Mouse (Mus musculus) hindbrain, embryonic 10.5 days (tissue): ENCODE results near the gene Prtn3. TPM values are rescaled to one million over a fixed set of nuclear protein-coding genes. Genes with fewer than 3 reads are reported as not detected.
"Not testable (repeated sequence)": the region's sequence is repeated elsewhere in the genome, so short reads cannot be mapped to it uniquely, and the experiment has no call there.

Experiments
- DNase-seq: peaks from one replicate; pipeline ENCODE4 v3.0.0-alpha.2; 2017; ENCODE audit warnings: low spot score
- H3K27ac ChIP-seq: fragments of 300-500 bp; sonication (generic); 2 replicates; pipeline ENCODE4 v1.5.1; 2016; ENCODE audit warnings: mild to moderate bottlenecking, moderate library complexity
- H3K27me3 ChIP-seq: fragments of 300-500 bp; sonication (generic); 2 replicates; pipeline ENCODE4 v1.6.1; 2016; ENCODE audit warnings: mild to moderate bottlenecking; ENCODE audit not compliant: poor library complexity, insufficient read depth, severe bottlenecking
- H3K36me3 ChIP-seq: fragments of 300-500 bp; sonication (generic); 2 replicates; pipeline ENCODE4 v1.6.1; 2016; ENCODE audit warnings: mild to moderate bottlenecking, moderate library complexity
- H3K4me1 ChIP-seq: fragments of 300-500 bp; sonication (generic); replicated peaks from 2 replicates; pipeline ENCODE4 v1.6.1; 2016; ENCODE audit warnings: mild to moderate bottlenecking
- H3K4me3 ChIP-seq: fragments of 300-500 bp; sonication (generic); 2 replicates; pipeline ENCODE4 v1.5.1; 2016; ENCODE audit warnings: mild to moderate bottlenecking, moderate library complexity
- H3K9me3 ChIP-seq: fragments of 300-500 bp; sonication (generic); 2 replicates; pipeline ENCODE4 v1.6.1; 2016; ENCODE audit warnings: mild to moderate bottlenecking, moderate library complexity
- WGBS: fragments of 180-500 bp; shearing (Covaris S2); methylation state at CpG from one replicate; pipeline ENCODE4 v1.1.7; 2016; 5-methylcytosine and 5-hydroxymethylcytosine counted together
- polyA plus RNA-seq: library from polyadenylated mRNA; unstranded; fragments of >200 nt; fragmentation: Nextera tagmentation; extraction: Ambion mirVana; gene quantifications from 2 replicates; pipeline ENCODE4 v1.2.1, GENCODE M21; 2016

Prtn3 gene
- polyA plus RNA-seq, 1 experiment from 2014 or later = 15.1 TPM

DNA sequence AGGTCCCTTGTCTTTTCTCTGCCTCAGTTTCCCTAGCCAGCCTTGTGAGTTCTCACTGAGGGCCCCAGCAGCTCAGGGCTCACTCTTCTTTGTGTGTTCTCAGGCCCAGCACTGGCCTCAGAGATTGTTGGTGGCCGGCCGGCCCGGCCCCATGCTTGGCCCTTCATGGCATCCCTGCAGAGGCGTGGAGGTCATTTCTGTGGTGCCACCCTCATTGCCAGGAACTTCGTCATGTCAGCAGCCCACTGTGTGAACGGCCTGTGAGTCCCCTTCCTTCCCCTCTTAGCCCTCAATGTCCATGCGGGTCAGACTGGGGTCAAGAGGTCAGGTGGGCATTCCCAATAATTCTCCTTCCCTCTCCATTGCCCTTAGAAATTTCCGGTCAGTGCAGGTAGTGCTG is 12.3 kb downstream of the Prtn3 start:
- H3K36me3 ChIP-seq = no peaks in the 10 kb centered on the region
- H3K9me3 ChIP-seq = no peaks in the 10 kb centered on the region
- DNase-seq = no peak
- WGBS = 76% methylated on average over 8 of the region's 8 CpGs
- peaks cover 29% of the 10 kb centered on the region for H3K4me1 ChIP-seq
- 0 out of 2 replicates have a peak overlapping the region, but pooled peaks have one; percentile 18 for H3K27ac ChIP-seq
- H3K4me3 ChIP-seq = no peak overlapping the region
- H3K27me3 ChIP-seq = peaks cover 56% of the 10 kb centered on the region

DNA sequence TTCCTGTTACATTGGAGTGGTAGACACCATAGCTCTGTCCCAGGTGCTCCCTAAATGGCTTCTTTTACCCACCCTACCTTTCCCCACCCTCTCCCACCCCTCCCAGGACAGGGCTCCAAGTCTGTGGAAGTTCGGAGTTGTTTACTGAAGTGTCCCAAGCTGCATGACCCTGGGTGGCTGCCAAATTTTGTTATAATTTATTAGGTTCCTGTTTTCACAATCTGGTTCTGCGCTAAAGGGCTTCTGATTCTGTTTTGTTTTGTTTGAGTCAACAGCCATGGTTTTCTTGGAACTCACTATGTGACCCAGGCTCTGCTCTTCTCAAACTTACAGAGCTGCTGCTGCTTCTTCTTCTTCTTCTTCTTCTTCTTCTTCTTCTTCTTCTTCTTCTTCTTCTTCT is 15.1 kb downstream of the Prtn3 start:
- WGBS = 93% methylated on average over 2 of the region's 2 CpGs
- 0 out of 2 replicates have a peak, but pooled peaks cover 9% of the 10 kb centered on the region for H3K4me1 ChIP-seq
- no peak overlapping the region for H3K4me3 ChIP-seq
- no peak for DNase-seq
- H3K27ac ChIP-seq = no peak overlapping the region
- H3K36me3 ChIP-seq = peaks cover 5% of the 10 kb centered on the region
- H3K9me3 ChIP-seq = no peaks in the 10 kb centered on the region
- H3K27me3 ChIP-seq = peaks cover 45% of the 10 kb centered on the region

DNA sequence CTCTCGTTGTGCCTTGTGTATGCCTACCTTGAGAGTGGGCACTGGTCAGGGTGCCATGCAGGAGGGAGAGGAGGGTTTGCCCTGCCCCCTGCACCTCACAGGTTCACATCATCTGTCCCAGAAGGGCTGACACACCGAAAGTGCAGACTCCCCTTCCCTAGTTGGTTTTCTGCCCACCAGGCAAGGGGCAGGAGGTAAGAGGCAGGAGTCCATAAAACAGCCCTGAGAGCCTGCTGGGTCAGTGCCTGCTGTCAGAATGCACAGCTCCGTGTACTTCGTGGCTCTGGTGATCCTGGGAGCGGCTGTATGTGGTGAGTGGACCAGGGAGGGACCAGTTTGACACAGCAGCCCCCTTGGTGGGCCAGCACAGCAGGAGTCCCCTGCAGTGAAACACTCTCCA is 16.4 kb downstream of the Prtn3 start, which contains the start of gene Cfd:
Cfd (plus strand) TSS at position 184 of the 400 bp plus-strand sequence.
- Histone ChIP-seq H3K27me3 (peaks cover 49% of the 10 kb centered on the region), H3K4me1 (0 out of 2 replicates have a peak, but pooled peaks cover 9% of the 10 kb centered on the region), H3K27ac (peak within 1 kb of the TSS; percentile 6; the same call in 1 of the 2 replicates), H3K4me3 (no peak within 1 kb of the TSS), H3K9me3 (no peaks in the 10 kb centered on the region), H3K36me3 (peaks cover 15% of the 10 kb centered on the region)
- 45% methylated on average over 5 of the region's 5 CpGs for WGBS
- no peak for DNase-seq

DNA sequence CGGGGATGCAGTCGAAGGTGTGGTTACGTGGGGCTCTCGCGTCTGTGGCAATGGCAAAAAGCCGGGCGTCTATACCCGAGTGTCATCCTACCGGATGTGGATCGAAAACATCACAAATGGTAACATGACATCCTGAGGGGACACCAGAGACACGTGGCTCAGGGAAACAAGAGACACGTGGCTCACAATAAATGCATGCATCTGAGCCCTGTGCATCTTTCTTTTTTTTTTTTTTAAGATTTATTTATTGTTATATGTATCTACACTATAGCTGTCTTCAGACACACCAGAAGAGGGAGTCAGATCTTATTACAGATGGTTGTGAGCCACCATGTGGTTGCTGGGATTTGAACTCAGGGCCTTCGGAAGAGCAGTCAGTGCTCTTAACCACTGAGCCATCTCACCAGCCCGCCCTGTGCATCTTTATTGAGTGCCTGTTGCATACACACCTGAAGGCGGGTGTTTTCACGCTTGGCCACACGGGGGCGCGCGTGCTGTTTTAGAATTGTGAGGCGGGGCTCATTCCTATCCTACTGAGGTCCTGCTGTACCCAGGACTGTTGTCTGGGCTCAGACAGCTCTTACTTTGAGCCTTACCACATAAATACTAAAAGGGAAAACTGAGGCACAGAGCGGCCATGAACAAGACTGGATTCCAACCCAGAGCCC is 18.3 kb downstream of the Prtn3 start:
- DNase-seq = peak; percentile 85
- H3K4me1 ChIP-seq = peaks cover 18% of the 10 kb centered on the region
- WGBS = 44% methylated on average over 22 of the region's 22 CpGs
- not testable (repeated sequence) for H3K27ac ChIP-seq, H3K9me3 ChIP-seq, H3K4me3 ChIP-seq
- H3K36me3 ChIP-seq = peaks cover 35% of the 10 kb centered on the region
- peaks cover 65% of the 10 kb centered on the region for H3K27me3 ChIP-seq

DNA sequence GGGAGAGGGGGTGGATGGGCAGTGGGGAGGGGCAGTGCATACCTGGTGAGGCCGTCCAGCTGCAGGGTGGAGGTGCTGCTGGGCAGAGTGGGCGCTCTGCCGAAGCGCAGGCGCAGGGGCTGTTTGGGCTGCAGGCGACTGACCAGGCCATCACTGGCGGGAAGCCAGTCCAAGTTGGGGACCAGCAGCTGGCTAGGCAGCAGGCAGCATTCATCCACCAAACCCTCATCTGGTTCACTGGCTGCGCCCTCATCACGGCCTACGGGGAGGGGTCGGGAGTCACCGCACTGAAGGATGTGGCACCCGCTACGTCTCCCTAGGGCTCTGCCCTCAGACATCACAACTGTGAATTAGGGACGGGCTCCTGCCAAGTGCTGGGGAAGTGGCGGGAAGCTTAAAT is 22.0 kb downstream of the Prtn3 start:
- Histone ChIP-seq H3K36me3 (peaks cover 64% of the 10 kb centered on the region), H3K27ac (no peak overlapping the region), H3K27me3 (peaks cover 79% of the 10 kb centered on the region), H3K9me3 (no peaks in the 10 kb centered on the region), H3K4me3 (no peak overlapping the region), H3K4me1 (peaks cover 36% of the 10 kb centered on the region)
- 95% methylated on average over 16 of the region's 16 CpGs for WGBS
- DNase-seq = no peak

DNA sequence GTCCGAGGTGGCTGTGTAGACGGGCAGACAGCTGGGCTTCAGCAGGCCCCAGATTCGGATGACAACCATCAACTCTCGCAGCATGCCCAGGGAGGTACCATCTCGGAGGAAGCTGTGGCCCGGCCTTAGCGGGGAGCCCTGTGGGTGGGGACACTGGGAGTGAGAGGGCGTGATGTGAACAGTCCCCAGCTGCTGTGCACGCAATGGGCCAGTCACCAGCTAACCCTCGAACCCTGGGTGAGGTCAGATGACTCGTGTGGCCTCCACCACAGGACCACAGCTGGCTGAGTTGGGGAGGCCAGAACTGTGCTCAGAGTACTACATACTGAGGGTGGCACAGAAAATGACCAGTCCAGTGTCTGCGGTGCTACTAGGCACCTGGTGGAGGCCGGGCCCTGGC is 22.5 kb downstream of the Prtn3 start:
- no peaks in the 10 kb centered on the region for H3K9me3 ChIP-seq
- no peak for DNase-seq
- no peak overlapping the region for H3K4me3 ChIP-seq
- H3K4me1 ChIP-seq = peaks cover 41% of the 10 kb centered on the region
- WGBS = 87% methylated on average over 13 of the region's 13 CpGs
- H3K27me3 ChIP-seq = peaks cover 74% of the 10 kb centered on the region
- H3K36me3 ChIP-seq = peaks cover 68% of the 10 kb centered on the region
- H3K27ac ChIP-seq = no peak overlapping the region

DNA sequence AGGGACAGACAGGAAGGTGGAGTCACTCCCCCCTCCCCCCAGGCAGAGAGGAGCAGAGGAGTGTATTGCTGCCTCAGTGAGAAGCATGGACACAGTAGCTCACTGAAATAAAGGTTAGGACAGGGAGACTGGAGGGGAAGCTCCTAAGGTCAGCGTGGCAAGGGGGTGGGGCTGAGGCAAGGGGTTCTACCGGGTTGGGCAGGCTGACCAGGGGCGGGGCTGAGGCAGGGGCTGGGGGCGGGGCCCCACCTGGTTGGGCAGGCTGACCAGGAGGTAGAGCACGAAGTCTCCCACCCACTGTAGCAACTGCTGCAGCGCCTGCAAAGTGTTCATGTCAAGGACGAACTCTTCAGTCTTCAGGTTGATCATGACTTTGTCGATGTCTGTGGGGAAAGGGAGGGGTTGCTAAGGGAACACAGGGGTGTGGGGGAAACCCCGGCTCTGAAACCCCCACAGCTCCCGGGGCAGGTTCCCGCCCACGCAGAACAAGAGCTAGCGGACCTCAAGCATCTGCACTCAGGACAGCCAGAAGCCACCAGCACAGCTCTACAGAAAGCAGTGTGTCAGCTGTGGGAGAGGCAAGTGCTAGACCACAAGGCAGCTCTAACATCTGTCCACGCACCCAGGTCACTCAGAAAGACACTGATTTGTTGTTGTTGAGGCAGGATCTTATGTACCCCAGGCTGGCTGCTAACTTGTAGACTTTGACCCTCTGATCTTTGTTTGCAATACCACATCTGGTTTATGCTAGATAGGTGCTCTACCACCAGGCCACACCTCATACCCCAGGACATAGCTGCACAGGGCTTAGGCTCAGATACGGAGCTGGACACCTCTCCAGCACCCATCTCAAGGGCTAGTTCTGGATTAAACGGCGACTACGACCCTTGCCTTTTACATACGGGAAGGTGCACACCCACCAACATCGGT is 23.3 kb downstream of the Prtn3 start:
- H3K4me3 ChIP-seq = peak overlapping the region; percentile 1; the same call in 1 of the 2 replicates
- H3K27ac ChIP-seq = no peak overlapping the region
- H3K27me3 ChIP-seq = peaks cover 76% of the 10 kb centered on the region
- peaks cover 42% of the 10 kb centered on the region for H3K4me1 ChIP-seq
- H3K9me3 ChIP-seq = no peaks in the 10 kb centered on the region
- 52% methylated on average over 20 of the region's 20 CpGs for WGBS
- no peak for DNase-seq
- peaks cover 76% of the 10 kb centered on the region for H3K36me3 ChIP-seq

DNA sequence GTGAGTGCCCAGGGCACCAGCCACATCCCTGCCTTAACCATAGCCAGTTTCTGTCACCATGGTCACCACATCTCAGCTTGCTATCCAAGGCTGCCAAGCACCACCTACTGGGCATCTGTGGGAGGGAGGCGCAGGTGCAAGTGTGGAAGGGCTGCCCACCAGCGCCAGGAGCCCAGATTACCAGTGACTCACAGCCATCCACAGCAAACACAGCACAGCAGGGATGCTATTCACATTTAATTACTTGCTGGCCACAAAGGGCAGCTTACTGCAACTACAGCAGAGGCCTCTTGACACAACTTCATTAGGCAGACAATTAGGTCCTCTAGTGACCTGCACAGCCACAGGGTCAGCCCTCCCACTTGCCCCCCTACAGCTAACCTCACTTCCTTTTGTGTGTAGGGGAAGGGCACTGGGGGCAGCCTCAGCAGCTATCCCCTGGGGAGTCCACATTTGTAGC is 26.7 kb downstream of the Prtn3 start:
- peaks cover 4% of the 10 kb centered on the region; the same call in 1 of the 2 replicates for H3K9me3 ChIP-seq
- H3K27me3 ChIP-seq = peaks cover 76% of the 10 kb centered on the region
- H3K27ac ChIP-seq = peak overlapping the region; percentile 12; the same call in 1 of the 2 replicates
- no peak overlapping the region for H3K4me3 ChIP-seq
- DNase-seq = peak; percentile 40
- 15% methylated on average over 2 of the region's 2 CpGs for WGBS
- H3K36me3 ChIP-seq = peaks cover 90% of the 10 kb centered on the region
- peaks cover 38% of the 10 kb centered on the region for H3K4me1 ChIP-seq

DNA sequence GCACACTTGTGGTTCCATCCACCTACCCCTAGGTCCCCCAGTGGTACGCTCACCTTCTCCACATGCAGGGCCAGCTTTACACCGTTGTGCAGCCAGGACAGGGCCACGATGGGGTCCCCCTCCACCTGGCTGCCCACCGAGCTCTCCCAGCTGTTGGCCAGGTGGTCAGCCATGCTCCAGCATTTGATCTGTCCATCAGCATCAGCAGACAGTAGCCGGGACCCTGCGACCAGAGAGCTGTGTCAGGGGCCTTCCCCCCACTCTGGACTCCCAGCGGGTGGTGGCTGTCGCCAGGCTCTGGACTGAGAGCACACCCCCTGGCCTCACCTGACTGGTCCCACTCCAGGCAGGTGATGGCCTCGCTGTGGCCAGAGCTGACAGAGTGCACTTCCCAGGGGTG is 32.4 kb downstream of the Prtn3 start:
- Histone ChIP-seq H3K4me3 (no peak overlapping the region), H3K27me3 (peaks cover 39% of the 10 kb centered on the region), H3K36me3 (peaks cover 70% of the 10 kb centered on the region), H3K27ac (no peak overlapping the region), H3K4me1 (peaks cover 22% of the 10 kb centered on the region), H3K9me3 (peaks cover 4% of the 10 kb centered on the region; the same call in 1 of the 2 replicates)
- 91% methylated on average over 9 of the region's 9 CpGs for WGBS
- no peak for DNase-seq

DNA sequence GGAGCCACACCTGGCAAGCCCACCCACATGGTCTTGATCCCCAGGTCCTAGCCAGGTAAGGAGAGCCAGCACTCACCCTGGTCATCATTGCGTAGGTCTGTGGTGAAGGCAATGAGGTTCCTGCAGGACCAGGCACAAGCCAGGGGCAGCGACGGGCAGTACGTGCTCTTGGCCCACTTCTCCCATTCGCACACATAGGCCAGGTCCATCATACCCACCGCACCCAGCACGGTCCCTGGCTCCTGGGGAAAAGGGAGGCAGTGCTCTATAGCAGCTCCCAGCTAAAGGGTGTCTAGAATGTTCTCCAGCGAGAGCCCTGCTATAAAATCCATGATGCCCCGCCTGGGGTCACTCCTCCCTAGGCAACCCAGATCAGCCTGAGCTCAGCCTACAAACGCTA is 33.1 kb downstream of the Prtn3 start:
- Histone ChIP-seq H3K27ac (peak overlapping the region; percentile 56), H3K4me1 (peaks cover 23% of the 10 kb centered on the region), H3K9me3 (peaks cover 4% of the 10 kb centered on the region; the same call in 1 of the 2 replicates), H3K27me3 (peaks cover 35% of the 10 kb centered on the region), H3K36me3 (peaks cover 70% of the 10 kb centered on the region), H3K4me3 (peak overlapping the region; percentile 21; the same call in 1 of the 2 replicates)
- DNase-seq = no peak
- WGBS = 95% methylated on average over 10 of the region's 10 CpGs

DNA sequence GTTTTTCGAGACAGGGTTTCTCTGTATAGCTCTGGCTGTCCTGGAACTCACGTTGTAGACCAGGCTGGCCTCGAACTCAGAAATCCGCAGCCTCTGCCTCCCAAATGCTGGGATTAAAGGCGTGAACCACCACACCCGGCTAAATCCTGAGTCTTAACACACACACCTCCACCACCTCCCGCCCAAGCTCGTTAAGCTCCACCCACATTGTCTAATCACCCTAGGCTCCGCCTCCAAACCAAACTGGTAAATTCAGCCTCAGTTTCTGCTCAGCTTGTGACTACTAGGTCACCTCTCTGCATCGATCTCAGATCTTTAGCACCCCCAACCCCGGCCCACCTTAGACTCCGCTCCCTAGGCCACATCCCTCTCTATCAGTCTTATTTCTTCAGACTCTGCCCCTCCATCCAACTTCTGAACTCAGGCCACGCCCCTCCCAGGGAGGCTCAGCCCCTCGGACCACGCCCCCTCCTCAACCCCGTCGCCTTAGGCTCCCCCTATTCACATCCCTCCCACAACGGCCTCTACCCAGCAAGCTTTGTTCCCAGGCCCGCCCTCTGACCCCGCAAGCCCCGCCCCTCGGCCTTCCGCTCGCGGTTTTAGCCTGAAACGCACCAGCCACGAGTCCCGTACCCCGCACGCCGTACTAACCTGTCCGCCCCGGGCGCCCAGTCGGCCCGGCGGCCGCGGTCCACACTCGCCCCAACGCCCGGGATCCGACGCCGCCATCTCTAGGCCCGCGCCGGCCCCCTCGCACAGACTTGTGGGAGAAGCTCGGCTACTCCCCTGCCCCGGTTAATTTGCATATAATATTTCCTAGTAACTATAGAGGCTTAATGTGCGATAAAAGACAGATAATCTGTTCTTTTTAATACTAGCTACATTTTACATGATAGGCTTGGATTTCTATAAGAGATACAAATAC is 34.2 kb downstream of the Prtn3 start, which contains the start of gene Med16:
Med16 (minus strand) TSS at position 757 of the 925 bp plus-strand sequence.
- DNase-seq = peak; percentile 97
- peaks cover 70% of the 10 kb centered on the region for H3K36me3 ChIP-seq
- 2% methylated on average over 52 of the region's 52 CpGs for WGBS

More for the DNA sequence above, 34.2 kb downstream of the Prtn3 start, which contains the start of gene Med16:
- peak within 1 kb of the TSS; percentile 100 for H3K27ac ChIP-seq
- H3K4me3 ChIP-seq = peak within 1 kb of the TSS; percentile 75
- H3K27me3 ChIP-seq = peaks cover 25% of the 10 kb centered on the region
- H3K9me3 ChIP-seq = peaks cover 4% of the 10 kb centered on the region; the same call in 1 of the 2 replicates
- H3K4me1 ChIP-seq = peaks cover 23% of the 10 kb centered on the region
